Mouse (Mus musculus): ENCODE data around the gene Ppp2r5a. TPM values are rescaled to one million over a fixed set of nuclear protein-coding genes. Genes with fewer than 3 reads are reported as not detected.

The Ppp2r5a gene
- 41.1 and 44.7 TPM in 2 replicates for polyA plus RNA-seq (2012; rRNA removed)

DNA sequence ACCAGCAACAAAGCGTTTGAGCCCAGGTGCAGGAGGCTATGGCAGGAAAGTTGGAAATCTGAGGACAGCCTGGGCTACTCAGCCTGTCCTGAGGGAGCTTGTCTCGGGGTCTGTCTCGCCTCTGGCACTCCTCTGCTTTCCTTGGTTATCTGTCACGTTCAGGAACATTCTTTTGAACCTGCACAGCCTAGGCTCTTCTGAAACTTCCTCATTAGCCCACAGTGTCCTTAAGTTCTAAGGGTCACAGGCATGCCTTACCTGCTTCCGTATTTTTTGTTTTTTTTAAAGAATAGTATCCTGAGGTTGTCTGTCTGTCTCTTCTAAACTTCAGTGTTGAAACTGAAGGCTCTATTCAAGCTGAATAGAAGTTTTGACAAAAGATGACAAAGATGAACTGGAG, at the start of gene Ppp2r5a:
Ppp2r5a (minus strand) TSS at position 199 of the 400 bp plus-strand sequence.
- no peak within 1 kb of the TSS for H3K4me3 ChIP-seq (replicated peaks; ENCODE audit: insufficient read depth, low read depth, low read length)
- WGBS, result 72% methylated on average over 5 of the region's 5 CpGs
- H3K27me3 ChIP-seq (ENCODE audit: control insufficient read depth, insufficient read depth, low read length), result no peaks in the 10 kb centered on the region
- no peaks in the 10 kb centered on the region; the same call in 1 of the 2 replicates for H3K4me1 ChIP-seq (ENCODE audit: control insufficient read depth, insufficient read depth, low read length)
- H3K27ac ChIP-seq (ENCODE audit: insufficient read depth, low read length), result no peak within 1 kb of the TSS
- no peak for DNase-seq
- TF ChIP-seq CTCF (IDR thresholded peaks at IDR 0.05; ENCODE audit: borderline replicate concordance, insufficient read depth, low read depth, low read length) (no peak), POLR2A (IDR thresholded peaks at IDR 0.05; ENCODE audit: borderline replicate concordance, insufficient read depth, low read length) (no peak)

DNA sequence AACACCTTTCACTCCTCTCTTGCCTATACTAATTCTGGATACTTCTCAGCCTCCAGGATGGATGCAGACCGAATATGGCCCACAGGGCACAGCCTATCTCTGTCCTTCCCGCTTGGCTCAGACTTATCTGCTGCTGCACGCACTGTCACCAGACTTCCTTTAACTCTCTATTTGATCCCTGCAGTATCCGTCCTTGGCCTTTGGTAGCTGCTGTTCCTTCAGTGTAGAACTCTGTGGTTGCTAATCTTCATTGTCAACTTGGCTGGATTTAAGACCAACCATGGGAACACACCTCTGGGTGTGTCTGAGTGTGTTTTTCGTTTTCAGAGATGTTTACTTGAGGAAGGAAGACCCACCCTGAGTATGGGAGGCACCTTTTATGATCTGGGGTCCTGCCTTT, 47.5 kb upstream of the Ppp2r5a start:
- H3K4me3 ChIP-seq (replicated peaks; ENCODE audit: insufficient read depth, low read depth, low read length), result no peak overlapping the region
- no peaks in the 10 kb centered on the region for H3K4me1 ChIP-seq (ENCODE audit: control insufficient read depth, insufficient read depth, low read length)
- no peaks in the 10 kb centered on the region for H3K27me3 ChIP-seq (ENCODE audit: control insufficient read depth, insufficient read depth, low read length)
- WGBS, result 82% methylated on average over 5 of the region's 5 CpGs
- H3K27ac ChIP-seq (ENCODE audit: insufficient read depth, low read length), result no peak overlapping the region
- DNase-seq, result no peak
- TF ChIP-seq POLR2A (IDR thresholded peaks at IDR 0.05; ENCODE audit: borderline replicate concordance, insufficient read depth, low read length) (no peak), CTCF (IDR thresholded peaks at IDR 0.05; ENCODE audit: borderline replicate concordance, insufficient read depth, low read depth, low read length) (no peak)

DNA sequence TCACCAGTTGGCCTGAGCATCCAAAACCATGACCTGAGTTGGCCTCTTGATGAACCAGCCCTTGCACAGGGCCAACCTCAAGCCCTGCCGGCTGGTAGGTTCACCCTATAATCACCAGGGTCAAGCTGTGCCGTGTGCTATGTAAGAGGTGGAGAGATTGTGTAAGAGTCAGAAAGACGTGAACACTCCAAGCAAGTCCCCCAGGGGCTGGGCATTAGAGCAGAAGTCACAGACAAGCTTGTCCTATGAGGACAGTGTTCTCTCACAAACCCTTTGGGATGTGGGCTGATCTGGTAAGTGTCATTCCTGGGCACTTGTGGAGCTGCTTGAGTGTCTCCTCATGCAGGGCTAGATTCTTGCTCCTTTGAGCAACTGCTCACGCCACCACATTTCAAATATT, 46.5 kb upstream of the Ppp2r5a start:
- TF ChIP-seq POLR2A (IDR thresholded peaks at IDR 0.05; ENCODE audit: borderline replicate concordance, insufficient read depth, low read length) (no peak), CTCF (IDR thresholded peaks at IDR 0.05; ENCODE audit: borderline replicate concordance, insufficient read depth, low read depth, low read length) (no peak)
- Histone ChIP-seq H3K27ac (ENCODE audit: insufficient read depth, low read length) (no peak overlapping the region), H3K27me3 (ENCODE audit: control insufficient read depth, insufficient read depth, low read length) (no peaks in the 10 kb centered on the region; the same call in 1 of the 2 replicates), H3K4me1 (ENCODE audit: control insufficient read depth, insufficient read depth, low read length) (no peaks in the 10 kb centered on the region), H3K4me3 (replicated peaks; ENCODE audit: insufficient read depth, low read depth, low read length) (no peak overlapping the region)
- no peak for DNase-seq
- 91% methylated on average over 4 of the region's 4 CpGs for WGBS

DNA sequence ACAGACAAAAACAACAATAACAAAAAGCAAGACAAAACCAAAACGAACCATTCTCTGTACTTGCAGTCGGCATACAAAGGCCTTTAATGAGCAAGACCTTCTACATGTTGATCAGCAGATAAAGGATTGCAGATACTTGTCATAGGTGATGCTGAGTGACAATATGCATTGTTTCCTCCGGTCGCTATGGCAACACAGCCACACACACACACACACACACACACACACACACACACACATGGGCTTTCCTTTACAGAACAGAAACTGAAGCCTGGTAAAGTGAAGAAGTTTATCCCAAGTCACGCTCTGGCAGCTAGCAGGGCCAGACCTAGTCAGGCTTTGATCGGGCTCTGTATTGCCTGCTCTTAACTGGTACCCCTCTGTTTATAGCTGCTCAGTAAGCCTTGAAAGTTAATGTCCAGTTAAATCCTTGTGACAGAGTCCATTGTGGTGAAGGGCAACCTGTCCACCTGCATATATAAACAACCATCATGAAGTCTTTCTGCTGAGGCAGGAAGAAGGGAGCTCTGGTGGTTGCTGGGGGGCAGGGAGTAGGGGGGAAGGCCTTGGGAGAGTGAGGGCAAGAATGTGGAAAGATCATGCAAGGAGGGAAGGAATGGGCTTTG, 44.4 kb upstream of the Ppp2r5a start:
- H3K4me3 ChIP-seq (replicated peaks; ENCODE audit: insufficient read depth, low read depth, low read length), result no peak overlapping the region
- TF ChIP-seq CTCF (IDR thresholded peaks at IDR 0.05; ENCODE audit: borderline replicate concordance, insufficient read depth, low read depth, low read length), result no peak
- TF ChIP-seq POLR2A (IDR thresholded peaks at IDR 0.05; ENCODE audit: borderline replicate concordance, insufficient read depth, low read length), result no peak
- WGBS, result 70% methylated on average over 6 of the region's 6 CpGs
- no peak overlapping the region for H3K27ac ChIP-seq (ENCODE audit: insufficient read depth, low read length)
- no peaks in the 10 kb centered on the region; the same call in 1 of the 2 replicates for H3K27me3 ChIP-seq (ENCODE audit: control insufficient read depth, insufficient read depth, low read length)
- no peak for DNase-seq
- no peaks in the 10 kb centered on the region for H3K4me1 ChIP-seq (ENCODE audit: control insufficient read depth, insufficient read depth, low read length)

DNA sequence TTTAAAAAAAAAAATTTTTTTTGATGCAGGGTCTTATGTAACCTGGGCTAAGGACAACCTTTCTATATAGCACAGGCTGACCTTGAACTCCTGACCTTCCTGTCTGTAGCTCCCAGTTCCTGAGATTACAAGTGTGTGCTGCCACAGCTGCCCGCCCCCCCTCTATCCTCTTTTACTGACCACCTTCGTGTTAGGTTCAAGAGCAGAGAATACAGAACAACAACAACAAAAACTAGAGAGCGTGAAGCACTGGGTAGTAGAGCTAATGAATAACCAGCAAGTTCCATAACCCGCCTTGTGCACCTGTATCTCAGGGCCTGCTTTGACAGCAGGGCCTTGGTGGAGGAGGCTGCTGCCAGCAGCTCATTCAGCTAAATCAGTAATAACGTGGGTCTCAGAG, 43.2 kb upstream of the Ppp2r5a start:
- DNase-seq, result no peak
- Histone ChIP-seq H3K27ac (ENCODE audit: insufficient read depth, low read length) (no peak overlapping the region), H3K4me1 (ENCODE audit: control insufficient read depth, insufficient read depth, low read length) (no peaks in the 10 kb centered on the region), H3K27me3 (ENCODE audit: control insufficient read depth, insufficient read depth, low read length) (no peaks in the 10 kb centered on the region; the same call in 1 of the 2 replicates), H3K4me3 (replicated peaks; ENCODE audit: insufficient read depth, low read depth, low read length) (no peak overlapping the region)
- 85% methylated on average over 5 of the region's 5 CpGs for WGBS
- TF ChIP-seq CTCF (IDR thresholded peaks at IDR 0.05; ENCODE audit: borderline replicate concordance, insufficient read depth, low read depth, low read length), result no peak
- no peak for TF ChIP-seq POLR2A (IDR thresholded peaks at IDR 0.05; ENCODE audit: borderline replicate concordance, insufficient read depth, low read length)

DNA sequence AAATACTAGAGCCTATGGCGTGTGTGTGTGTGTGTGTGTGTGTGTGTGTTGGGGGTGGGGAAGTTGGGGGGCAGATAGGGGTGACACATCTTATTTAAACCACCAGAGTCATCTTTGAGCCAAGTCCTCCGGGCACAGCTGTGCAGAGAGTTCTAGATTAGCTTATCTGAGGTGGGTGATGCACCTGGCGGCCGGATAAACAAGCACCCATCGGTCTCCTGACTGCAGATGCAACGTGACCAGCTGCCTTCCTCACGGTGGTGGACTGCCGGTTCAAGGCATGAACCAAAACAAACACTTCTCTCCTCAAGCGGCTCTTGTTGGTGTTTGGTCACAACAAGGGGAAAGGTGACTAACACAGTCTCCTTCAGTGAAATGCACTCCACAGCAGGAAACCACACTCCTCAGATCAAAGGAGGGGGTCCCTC, 42.8 kb upstream of the Ppp2r5a start:
- DNase-seq, result no peak
- no peaks in the 10 kb centered on the region; the same call in 1 of the 2 replicates for H3K27me3 ChIP-seq (ENCODE audit: control insufficient read depth, insufficient read depth, low read length)
- H3K4me3 ChIP-seq (replicated peaks; ENCODE audit: insufficient read depth, low read depth, low read length), result no peak overlapping the region
- no peaks in the 10 kb centered on the region for H3K4me1 ChIP-seq (ENCODE audit: control insufficient read depth, insufficient read depth, low read length)
- 81% methylated on average over 9 of the region's 9 CpGs for WGBS
- TF ChIP-seq POLR2A (IDR thresholded peaks at IDR 0.05; ENCODE audit: borderline replicate concordance, insufficient read depth, low read length) (no peak), CTCF (IDR thresholded peaks at IDR 0.05; ENCODE audit: borderline replicate concordance, insufficient read depth, low read depth, low read length) (no peak)
- H3K27ac ChIP-seq (ENCODE audit: insufficient read depth, low read length), result no peak overlapping the region

DNA sequence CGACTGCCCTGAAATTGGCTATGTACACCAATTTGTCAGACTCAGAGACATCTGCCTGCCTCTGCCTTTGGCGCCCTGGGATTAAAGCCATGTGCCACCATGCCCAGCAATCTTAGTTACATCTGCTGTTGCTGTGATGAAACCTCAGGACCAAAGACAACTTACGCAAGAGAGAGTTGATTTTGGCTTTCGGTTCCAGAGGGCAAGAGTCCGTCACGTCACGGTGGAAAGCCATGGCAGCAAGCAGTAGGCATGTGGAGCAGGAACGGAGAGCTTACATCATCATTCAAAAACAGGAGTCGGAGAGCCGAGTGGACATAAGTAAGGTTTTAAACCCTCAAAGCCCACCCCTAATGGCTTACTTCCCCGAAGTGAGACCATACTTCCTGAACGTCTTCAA, 42.3 kb upstream of the Ppp2r5a start:
- TF ChIP-seq POLR2A (IDR thresholded peaks at IDR 0.05; ENCODE audit: borderline replicate concordance, insufficient read depth, low read length), result no peak
- no peak for TF ChIP-seq CTCF (IDR thresholded peaks at IDR 0.05; ENCODE audit: borderline replicate concordance, insufficient read depth, low read depth, low read length)
- no peak overlapping the region for H3K27ac ChIP-seq (ENCODE audit: insufficient read depth, low read length)
- no peak overlapping the region for H3K4me3 ChIP-seq (replicated peaks; ENCODE audit: insufficient read depth, low read depth, low read length)
- no peaks in the 10 kb centered on the region; the same call in 1 of the 2 replicates for H3K27me3 ChIP-seq (ENCODE audit: control insufficient read depth, insufficient read depth, low read length)
- H3K4me1 ChIP-seq (ENCODE audit: control insufficient read depth, insufficient read depth, low read length), result no peaks in the 10 kb centered on the region
- no peak for DNase-seq
- 84% methylated on average over 12 of the region's 12 CpGs for WGBS

DNA sequence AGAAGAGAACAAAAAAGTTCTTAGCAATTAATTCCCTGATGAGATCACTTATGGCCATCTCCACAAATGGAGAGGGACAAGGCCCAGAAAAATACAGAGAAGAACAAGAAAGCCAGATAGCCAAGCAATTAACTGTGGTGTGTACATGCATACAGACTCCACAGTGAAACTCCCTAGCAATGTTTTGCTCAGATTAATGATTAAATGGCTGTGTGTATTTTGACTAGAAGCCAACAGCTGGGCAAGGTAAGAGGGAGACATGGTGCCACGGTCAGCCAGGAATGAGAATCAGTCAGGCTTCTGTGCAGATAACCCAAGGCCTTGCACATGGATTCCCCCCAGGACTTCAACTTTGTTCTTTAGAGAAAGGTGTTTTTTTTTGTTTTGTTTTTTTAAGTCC, 41.4 kb upstream of the Ppp2r5a start:
- H3K4me1 ChIP-seq (ENCODE audit: control insufficient read depth, insufficient read depth, low read length), result no peaks in the 10 kb centered on the region
- H3K27ac ChIP-seq (ENCODE audit: insufficient read depth, low read length), result no peak overlapping the region
- 48% methylated on average over 1 of the region's 1 CpGs for WGBS
- no peak overlapping the region for H3K4me3 ChIP-seq (replicated peaks; ENCODE audit: insufficient read depth, low read depth, low read length)
- DNase-seq, result no peak
- no peaks in the 10 kb centered on the region; the same call in 1 of the 2 replicates for H3K27me3 ChIP-seq (ENCODE audit: control insufficient read depth, insufficient read depth, low read length)
- TF ChIP-seq POLR2A (IDR thresholded peaks at IDR 0.05; ENCODE audit: borderline replicate concordance, insufficient read depth, low read length) (no peak), CTCF (IDR thresholded peaks at IDR 0.05; ENCODE audit: borderline replicate concordance, insufficient read depth, low read depth, low read length) (no peak)
